Mouse (Mus musculus): ENCODE results near the gene E430018J23Rik.
A peak's percentile ranks its signal among the peaks of the same experiment; 100 is the strongest.
"Not testable (repeated sequence)": the region's sequence is repeated elsewhere in the genome, so short reads cannot be mapped to it uniquely, and the experiment has no call there.

Gene E430018J23Rik

DNA sequence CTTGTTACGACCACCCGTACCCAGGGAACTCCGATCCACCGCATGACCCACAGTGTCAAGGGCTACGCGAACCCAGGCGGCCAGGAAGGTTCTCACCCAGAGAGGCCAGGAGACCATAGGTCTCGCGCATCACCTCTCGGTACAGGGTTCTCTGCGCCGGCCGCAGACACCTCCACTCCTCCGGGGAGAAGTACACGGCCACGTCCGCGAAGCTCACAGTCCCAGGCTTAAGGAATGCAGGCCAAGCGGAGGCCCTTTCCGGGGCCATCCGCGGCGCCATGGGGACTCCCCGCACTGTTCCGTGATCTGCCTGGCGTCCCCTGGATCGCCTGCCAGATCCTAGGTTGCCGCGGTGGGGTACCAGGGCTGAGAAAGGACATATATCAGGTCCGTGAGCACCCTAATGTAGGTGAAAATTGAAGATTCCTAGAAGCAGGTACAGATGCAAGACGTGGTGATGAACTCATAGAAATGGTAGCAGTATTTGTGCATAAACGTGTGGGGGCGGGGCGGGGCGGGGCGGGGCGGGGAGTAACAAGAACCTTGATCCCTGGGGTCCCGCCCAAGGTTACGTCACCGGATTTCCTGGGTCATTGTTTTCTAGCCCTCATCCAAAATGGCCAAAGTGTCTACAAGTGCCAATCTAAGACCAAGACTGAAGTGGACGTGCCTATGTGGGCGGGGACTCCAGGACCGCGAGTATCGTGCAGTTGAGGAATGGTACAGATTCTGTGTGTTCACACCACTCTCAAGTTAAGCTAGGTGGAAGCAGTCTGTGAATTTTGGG, at the start of gene E430018J23Rik:
E430018J23Rik (minus strand) TSS at position 473 of the 787 bp plus-strand sequence.
- DNase-seq (ENCODE audit: low spot score), result peak; percentile 92

- peak; percentile 31 for DNase-seq (ENCODE audit: low spot score)
Observed at GRCm38 (mm10) chr7:127437724-127438123, 44.3 kb upstream of the E430018J23Rik start.

- DNase-seq (ENCODE audit: low spot score), result no peak
Observed at GRCm38 (mm10) chr7:127435206-127435605, 41.8 kb upstream of the E430018J23Rik start.

- DNase-seq (ENCODE audit: low spot score), result no peak
Observed at GRCm38 (mm10) chr7:127426354-127426753, 32.9 kb upstream of the E430018J23Rik start.

GRCm38 (mm10) chr7:127425911-127426310, 32.5 kb upstream of the E430018J23Rik start:
- DNase-seq (ENCODE audit: low spot score), result no peak

- no peak for DNase-seq (ENCODE audit: low spot score)
Observed at GRCm38 (mm10) chr7:127425291-127425690, 31.9 kb upstream of the E430018J23Rik start.

- peak; percentile 14 for DNase-seq (ENCODE audit: low spot score)
Observed at GRCm38 (mm10) chr7:127422247-127422646, 28.8 kb upstream of the E430018J23Rik start.

GRCm38 (mm10) chr7:127421388-127422191, 28.2 kb upstream of the E430018J23Rik start, which contains the start of gene Zfp688:
Gene Zfp688, minus strand, starts transcription at chr7:127422068.
- DNase-seq (ENCODE audit: low spot score), result peak; percentile 98

- DNase-seq (ENCODE audit: low spot score), result no peak
Observed at GRCm38 (mm10) chr7:127411418-127411817, 18.0 kb upstream of the E430018J23Rik start.

DNA sequence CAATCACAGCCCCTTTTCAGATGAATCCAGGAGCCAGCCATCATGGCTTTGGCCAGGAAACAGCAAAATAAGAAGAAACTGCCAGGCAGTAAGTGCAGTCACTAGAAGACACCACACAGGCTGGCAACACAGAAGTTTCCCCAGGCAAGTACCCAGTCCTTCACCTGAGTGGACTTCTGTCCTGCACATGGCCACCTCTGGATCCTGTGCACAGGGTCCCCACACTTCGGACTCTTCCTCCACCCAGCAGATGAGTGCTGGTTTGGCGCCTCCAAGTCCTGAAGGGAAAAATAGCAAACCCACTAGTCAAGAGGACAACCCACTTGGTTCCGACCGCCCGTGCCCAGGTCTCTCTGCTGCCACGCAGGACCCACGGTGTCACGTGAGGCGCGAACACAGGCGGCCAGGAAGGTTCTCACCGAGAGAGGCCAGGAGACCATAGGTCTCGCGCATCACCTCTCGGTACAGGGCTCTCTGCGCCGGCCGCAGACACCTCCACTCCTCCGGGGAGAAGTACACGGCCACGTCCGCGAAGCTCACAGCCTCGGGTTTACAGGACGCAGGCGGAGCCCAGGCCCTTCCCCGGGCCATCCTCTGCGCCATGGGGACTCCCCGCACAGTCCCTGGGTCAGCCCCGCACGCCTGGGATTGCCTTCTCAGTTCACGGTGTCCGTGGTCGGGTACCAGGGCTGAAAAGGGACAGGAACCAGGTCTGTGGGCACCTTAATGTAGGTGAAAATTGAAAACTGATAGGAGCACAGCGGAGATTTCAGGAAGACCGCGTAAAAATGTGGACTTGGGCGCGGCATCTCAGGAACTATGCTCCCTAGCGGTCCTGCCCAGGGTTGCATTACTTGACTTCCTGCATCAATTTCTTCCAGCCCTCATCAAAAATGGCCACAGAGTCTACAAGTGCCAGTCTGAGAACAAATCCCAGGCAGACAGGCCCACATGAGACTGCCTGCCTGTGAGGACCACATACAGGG, 12.9 kb upstream of the E430018J23Rik start, which contains the start of gene Zfp764:
Zfp764 (minus strand) TSS at position 821 of the 986 bp plus-strand sequence.
- DNase-seq (ENCODE audit: low spot score), result peak; percentile 83

DNA sequence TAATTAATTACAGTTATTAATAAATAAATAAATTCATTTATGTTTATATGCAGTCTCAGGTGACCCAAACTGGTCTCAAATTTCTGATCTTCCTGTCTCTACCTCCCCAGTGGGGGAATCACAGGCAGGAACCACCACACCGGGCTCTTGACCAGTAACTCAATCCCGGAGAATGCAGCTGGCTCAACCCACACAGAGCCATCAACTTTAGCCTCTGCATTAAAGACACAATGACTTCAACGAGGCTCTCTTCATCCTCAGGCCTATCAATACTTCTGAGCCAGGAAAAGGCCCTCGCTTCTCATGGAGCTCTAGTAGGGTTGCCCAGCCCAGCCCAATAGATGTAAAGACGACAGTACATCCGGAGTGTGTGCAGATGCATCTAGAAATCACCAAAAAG, 10.7 kb upstream of the E430018J23Rik start:
- DNase-seq (ENCODE audit: low spot score), result not testable (repeated sequence)

GRCm38 (mm10) chr7:127402980-127403379, 9.6 kb upstream of the E430018J23Rik start:
- DNase-seq (ENCODE audit: low spot score), result no peak

DNA sequence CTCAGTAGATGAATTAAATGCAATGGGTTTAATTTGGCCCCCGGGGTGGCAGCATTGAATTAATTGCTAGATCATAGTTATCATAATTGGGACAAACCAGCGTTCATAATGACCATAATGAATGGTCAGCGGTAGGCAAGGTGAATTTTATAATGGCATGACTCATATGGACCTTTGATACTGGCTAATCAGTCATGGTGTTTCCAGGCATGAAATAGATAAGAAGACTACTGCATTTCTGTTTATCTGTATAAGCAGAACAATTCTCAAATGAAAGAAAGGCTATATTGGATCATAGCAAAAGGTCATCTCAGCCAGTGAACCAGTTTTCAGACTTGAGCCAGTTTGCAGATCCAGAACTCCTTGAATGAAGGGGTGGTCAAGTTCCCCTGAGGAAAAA, 6.9 kb upstream of the E430018J23Rik start:
- no peak for DNase-seq (ENCODE audit: low spot score)

DNA sequence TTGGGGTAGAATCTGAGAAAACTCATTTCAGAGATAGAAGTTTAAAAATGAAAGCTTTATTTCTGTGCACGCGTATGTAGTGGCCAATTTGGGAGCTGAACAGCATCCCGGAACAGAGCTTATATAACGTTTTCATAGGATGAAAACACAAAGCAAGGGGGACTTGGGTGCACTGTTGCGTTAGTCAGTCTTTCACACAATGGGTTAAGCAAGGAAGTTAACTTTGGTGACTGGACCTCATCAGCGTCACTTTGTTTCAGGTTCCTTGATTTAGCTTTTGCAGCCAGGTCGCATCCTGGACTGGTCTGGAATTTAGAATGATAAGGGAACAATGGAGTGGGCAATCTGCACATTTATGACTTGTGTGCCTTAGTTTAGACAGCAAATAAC, 510 bp upstream of the E430018J23Rik start:
- no peak for DNase-seq (ENCODE audit: low spot score)

DNA sequence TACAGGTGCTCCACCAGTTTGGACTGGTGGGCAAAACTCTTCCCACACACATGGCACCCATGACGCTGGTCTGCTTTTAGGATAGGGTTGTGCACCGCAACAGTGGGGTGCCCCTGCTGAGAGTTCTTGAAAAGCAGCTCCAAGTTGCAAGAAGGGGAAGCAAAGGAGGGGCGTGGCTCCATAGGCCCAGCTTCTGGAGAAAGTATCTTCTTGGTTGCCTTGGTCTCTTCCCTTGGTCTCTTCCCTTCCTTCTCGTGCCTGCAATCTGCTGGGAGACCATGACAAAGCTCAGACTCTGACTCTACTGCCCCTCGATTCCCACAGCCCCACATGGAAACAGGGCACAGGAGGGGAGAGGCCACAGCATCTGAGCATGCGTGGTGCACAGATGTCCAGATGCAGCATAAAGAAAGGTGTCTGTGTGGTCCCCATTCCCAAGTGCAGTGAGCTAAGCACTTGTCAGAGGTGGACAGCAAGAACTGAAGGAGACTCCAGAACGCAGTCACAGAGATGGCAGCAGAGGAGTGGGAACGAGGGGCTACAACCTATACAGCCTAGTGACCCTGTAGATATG, 1.1 kb downstream of the E430018J23Rik start:
- no peak for DNase-seq (ENCODE audit: low spot score)

- no peak for DNase-seq (ENCODE audit: low spot score)
Observed at GRCm38 (mm10) chr7:127391538-127391937, 1.9 kb downstream of the E430018J23Rik start.

- DNase-seq (ENCODE audit: low spot score), result no peak
Observed at GRCm38 (mm10) chr7:127390306-127390705, 3.1 kb downstream of the E430018J23Rik start.

- DNase-seq (ENCODE audit: low spot score), result not testable (repeated sequence)
Observed at GRCm38 (mm10) chr7:127388201-127388600, 5.2 kb downstream of the E430018J23Rik start.

DNA sequence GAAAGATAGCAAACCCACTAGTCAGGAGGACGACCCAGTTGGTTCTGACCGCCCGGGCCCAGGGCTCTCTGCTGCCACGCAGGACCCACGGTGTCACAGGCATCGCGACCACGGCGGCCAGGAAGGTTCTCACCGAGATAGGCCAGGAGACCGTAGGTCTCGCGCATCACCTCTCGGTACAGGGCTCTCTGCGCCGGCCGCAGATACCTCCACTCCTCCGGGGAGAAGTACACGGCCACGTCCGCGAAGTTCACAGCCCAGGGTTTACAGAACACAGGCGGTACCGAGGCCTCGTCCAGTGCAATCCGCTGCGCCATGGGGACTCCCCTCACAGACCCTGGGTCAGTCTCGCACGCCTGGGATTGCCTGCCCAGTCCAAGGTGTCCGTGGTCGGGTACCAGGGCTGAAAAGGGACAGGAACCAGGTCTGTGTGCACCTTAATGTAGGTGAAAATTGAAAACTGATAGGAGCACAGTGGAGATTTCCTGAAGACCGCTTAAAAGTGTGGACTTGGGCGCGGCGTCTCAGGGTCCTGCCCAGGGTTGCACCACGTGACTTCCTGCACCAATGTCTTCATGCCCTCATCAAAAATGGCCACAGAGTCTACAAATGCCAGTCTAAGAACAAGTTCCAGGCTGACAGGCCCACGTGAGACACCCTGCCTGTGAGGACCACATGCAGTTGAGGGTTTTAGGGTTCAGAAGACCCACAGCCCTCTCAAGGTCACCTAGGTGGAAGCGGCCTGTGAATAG, 6.6 kb downstream of the E430018J23Rik start, which contains the start of gene 9130019O22Rik:
9130019O22Rik (minus strand) TSS at position 526 of the 752 bp plus-strand sequence.
- DNase-seq (ENCODE audit: low spot score), result peak; percentile 86

DNA sequence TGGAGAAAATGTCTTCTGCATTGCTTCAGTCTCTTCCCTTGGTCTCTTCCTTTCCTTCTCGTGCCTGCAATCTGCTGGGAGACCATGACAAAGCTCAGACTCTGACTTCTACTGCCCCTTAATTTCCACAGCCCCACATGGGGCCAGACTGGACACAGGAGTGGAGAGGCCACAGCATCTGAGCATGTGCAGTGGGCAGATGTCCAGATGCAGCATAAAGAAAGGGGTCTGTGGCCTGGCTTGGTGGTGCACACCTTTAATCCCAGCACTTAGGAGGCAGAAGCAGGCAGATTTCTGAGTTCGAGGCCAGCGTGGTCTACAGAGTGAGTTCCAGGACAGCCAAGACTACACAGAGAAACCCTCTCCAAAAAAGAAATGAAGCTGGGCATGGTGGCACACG, 7.9 kb downstream of the E430018J23Rik start:
- DNase-seq (ENCODE audit: low spot score), result not testable (repeated sequence)

All from T-cell, adult 2 months (primary cell).